Mouse (Mus musculus) mammary gland, adult 2 months (tissue): ENCODE results near the gene Pmm2. TPM values are rescaled to one million over a fixed set of nuclear protein-coding genes. Genes with fewer than 3 reads are reported as not detected.

ENCODE experiments used
- polyA plus RNA-seq: library from polyadenylated mRNA; depleted of rRNA; stranded (reverse); fragments of >200 nt; gene quantifications from 2 replicates; pipeline ENCODE4 v1.2.3, GENCODE M21; 2012; ENCODE audit warnings: low replicate concordance; rRNA removed

The Pmm2 gene
- 61.5 and 84.5 TPM in 2 replicates for polyA plus RNA-seq

DNA sequence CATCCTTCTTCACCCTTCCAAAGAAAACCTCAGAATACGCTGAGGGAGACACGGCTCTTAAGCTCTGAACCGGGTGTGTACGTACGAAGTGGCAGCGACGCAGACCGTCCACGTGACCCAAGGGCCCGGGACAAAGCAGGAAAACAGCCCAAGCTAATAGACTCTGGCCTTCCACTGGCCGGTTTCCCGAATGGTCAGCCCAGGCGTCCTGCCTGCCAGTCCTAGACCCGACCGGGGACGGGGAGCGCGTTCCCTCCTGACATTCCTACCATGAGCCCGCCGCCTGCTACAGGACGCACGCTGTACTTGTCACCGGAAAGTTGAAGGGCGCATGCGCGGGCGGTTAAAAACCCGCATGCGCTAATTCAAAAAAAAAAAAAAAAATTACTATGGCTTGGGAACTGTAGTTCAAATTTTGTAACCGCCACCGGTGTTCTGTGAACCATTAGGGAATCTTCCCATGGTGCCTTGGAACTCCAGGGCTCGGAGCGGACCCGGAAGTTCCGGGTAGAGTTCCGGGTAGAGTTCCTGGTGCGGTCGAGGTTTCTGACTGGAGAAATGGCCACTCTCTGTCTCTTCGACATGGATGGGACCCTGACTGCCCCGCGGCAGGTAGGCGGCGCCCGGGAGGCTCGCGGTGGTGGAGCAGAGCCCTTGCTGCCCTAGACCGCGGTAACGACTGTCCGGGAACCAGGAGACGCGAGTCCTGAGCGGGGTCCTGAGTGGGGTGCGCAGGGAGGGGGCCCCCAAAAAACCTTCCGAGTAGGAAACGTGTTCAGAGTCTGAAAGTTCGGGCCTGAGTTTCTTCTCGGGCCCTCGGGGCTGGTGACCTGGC is at the start of gene Pmm2, which contains the start of gene Tmem186:
Gene Pmm2 (plus strand): TSS at position 458 of the 835 bp plus-strand sequence.
Gene Tmem186 (minus strand): TSS at position 496 of the 835 bp plus-strand sequence.

GRCm38 (mm10) chr16:8671551-8672349 is 34.3 kb downstream of the Pmm2 start, which contains the start of gene Carhsp1:
Gene Carhsp1, minus strand, starts transcription at chr16:8672155.

DNA sequence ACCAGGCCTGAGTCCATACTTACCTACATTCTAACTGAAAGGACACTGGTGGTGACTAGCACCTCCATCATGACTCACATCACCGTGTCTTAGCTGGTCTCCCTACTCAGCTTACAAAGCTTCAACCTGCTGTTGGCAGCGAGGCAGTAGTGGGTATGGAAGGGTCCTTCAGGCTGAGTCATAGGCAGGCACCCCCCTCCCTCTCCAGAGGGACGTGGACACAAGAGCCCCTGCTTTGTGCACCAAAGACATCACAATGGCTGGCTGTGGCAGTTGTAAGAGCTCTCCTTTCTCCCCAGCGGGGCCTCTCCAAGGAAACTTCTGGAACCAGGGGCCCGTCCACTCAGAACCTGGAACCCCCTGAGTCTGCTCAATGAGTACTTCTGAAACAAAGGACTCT is 43.0 kb downstream of the Pmm2 start, which contains the start of gene Gm5767:
Gene Gm5767 (plus strand): TSS at position 301 of the 400 bp plus-strand sequence.

Other genes with a start within 250 kb of the Pmm2 start
- gene Tmem114, start 212.5 kb upstream of the Pmm2 start, polyA plus RNA-seq: not detected in 2 replicates
- 24.4 and 65.7 TPM in 2 replicates for gene Mettl22, start 166.9 kb upstream of the Pmm2 start, polyA plus RNA-seq
- 3.3 and 6.9 TPM in 2 replicates for gene Abat, start 124.2 kb upstream of the Pmm2 start, polyA plus RNA-seq
- gene Tmem186, start within 50 bp of the Pmm2 start, polyA plus RNA-seq: 12.5 and 15.1 TPM in 2 replicates
- gene Carhsp1, start 34.5 kb downstream of the Pmm2 start, polyA plus RNA-seq: 117 and 125 TPM in 2 replicates
- gene Gm5767, start 43.1 kb downstream of the Pmm2 start, polyA plus RNA-seq: 1.6 TPM in 1 of 2 replicates, not detected in the other
- gene Usp7, start 154.6 kb downstream of the Pmm2 start, polyA plus RNA-seq: 16.8 and 29.4 TPM in 2 replicates
- 17.6 and 25.3 TPM in 2 replicates for gene 1810013L24Rik, start 192.4 kb downstream of the Pmm2 start, polyA plus RNA-seq